Mouse (Mus musculus) ES-CJ7 (cell line): ENCODE measurements at regions not wholly inside any gene's neighbourhood (a gene's known extent, or its start where the extent isn't known, plus 50 kb on each side); places are given as distances from the start of the nearest gene placed in this dataset.
A peak's percentile ranks its signal among the peaks of the same experiment; 100 is the strongest.

Source experiments
- DNase-seq: peaks from one replicate; pipeline ENCODE4 v3.0.0; 2011; ENCODE audit warnings: low read depth, low spot score

DNA sequence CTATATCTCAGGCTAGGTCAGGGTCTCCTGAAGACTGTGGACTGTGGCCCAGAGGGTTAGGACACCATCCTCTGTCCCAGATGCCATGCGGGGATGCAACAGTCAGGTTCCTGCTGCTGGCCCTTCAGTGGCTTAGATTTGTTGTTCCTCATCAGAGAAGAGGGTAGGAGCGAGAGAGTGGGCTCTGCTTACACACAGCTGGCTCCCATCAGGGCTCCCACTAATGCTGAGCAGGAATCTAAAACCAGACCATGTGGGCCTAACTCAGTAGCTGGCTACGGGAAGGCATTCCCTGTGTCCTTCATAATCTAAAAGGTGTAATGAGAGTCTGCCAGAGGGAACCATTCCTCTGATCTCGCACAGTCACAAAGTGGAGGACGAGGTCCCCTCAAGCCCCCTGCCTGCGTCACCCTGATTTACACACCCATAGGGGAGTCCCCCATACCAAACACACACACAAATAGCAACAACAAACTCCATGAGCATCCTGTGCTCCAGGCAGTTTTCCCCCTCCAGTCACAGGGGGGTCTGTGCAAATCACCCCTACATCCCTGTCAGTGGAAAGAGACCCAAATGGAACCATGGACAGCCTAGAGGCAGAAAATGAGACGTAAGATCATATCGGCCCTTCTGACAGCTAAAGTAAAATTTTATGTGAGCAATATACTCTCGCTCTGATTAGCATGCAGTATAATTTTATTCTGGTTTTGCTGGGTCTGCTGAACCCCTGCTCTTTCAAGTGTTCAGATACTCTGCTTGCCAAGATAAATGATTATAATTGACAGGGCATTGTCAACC is 234.8 kb downstream of the 3110018I06Rik start:
- DNase-seq, result no peak

DNA sequence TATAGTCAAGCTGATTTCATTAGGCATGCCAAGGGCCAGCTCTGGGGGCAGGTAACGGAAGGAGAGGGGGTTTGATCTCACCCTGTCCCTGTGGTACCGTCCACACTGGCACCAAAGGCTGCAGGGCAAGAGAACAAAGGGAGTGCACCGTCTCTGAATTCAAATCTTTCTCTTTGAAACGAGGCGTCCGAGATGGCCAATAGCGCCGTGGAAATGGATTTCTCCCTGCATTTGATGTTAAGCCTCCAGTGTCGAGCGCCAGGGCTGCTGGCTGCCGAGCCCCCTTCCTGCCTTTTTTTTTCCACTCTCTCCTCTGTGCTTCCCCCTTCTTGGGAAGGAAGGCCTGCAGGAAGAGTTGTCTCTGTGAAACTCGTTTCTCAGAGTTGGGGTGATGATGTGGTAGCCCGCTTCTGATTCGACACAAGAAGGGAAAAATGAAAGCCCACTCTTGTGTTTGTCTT is 235.5 kb downstream of the 3110018I06Rik start:
- DNase-seq, result no peak

DNA sequence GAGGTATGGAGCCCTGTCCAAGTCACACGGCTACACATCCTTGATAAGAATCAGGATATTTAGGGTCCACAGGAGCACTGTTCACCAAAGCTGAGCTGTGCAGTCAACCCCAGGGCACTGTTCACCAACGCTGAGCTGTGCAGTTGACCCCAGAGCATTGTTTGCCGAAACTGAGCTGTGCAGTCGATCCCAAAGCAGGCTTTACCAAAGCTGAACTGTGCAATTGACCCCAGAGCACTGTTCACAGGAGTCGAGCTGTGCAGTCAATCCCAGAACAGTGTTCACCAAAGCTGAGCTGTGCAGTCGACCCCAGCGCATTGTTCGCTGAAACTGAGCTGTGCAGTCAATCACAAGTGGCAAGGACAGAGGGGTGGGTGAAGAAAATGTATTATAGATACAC is 236.0 kb downstream of the 3110018I06Rik start:
- DNase-seq, result no peak

DNA sequence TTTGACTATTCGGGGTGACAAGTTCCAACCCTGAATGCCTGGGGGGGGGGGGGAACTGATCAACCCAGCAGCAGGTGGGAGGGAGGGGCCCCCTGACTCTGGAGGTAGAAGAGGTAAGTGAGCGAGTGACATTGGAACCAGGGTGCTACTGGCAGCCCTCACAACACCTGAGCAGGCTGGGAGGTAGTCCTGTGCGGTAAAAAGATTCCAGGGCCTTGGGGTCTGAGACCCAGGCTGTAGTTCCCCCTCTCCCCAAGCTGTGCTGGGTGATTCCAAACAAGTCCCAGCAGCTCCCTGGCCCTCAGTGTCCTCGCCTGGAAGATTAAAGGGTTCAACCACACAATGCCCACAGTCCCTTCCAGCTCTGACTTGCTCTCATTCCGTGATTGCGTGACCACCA is 240.4 kb downstream of the 3110018I06Rik start:
- no peak for DNase-seq

DNA sequence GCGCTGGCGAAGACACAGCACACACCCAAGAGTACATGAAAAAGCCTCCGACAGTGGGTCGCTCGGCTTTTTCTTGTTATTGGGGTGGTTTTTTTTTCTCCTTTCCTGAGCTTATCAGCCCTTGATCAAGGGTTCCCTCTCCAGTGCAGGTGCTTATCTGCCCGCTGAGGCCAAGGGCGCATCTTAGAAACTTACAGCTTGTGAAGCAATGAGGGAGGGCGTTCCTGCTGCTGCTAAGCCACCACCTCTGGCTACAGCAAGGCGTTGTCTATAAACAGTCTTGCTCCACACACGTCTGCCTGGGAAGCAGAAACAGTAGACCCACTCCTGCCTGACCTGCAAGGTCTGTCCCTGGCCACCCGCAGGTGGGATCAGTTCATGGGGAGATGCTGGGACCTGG is 240.9 kb downstream of the 3110018I06Rik start:
- DNase-seq, result no peak

DNA sequence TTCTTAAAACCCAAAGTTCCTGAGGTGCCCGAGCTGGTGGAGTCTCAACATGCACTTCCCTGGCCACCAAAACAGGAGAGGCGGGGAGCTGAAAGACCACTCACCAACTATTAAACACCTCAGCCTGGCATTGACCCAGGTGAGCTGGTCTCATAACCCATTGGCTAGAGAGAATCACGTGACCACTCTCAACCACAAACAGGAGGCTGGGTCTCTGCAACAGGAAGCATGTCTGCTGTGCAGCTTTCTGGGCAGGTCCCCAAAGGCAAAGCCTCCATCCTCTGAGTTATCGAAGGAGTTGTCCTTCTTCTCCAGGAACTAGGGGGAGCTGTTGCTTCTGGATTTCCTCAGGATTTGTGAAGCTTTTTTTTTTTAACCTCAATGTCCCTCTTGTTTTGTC is 242.5 kb downstream of the 3110018I06Rik start:
- DNase-seq, result peak; percentile 33

DNA sequence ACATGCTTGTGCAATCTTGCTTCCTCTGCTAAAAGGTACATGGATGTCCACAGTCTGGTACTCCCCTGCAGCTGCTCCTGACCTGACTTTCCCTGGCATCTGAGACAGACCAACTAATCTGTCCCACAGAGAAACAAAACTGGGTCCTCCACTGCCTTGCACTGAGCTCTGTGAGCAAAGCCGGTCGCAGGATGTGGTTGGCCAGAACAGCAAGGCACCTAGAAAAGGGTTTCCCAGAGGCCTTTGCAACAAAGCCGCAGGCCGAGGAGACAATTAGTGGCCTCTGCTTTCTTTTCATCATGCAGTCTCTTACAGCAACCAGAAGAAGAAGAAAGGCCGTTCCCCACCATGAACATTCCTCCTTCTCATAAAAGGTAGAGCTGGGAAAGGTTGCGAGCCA is 246.1 kb downstream of the 3110018I06Rik start:
- no peak for DNase-seq

DNA sequence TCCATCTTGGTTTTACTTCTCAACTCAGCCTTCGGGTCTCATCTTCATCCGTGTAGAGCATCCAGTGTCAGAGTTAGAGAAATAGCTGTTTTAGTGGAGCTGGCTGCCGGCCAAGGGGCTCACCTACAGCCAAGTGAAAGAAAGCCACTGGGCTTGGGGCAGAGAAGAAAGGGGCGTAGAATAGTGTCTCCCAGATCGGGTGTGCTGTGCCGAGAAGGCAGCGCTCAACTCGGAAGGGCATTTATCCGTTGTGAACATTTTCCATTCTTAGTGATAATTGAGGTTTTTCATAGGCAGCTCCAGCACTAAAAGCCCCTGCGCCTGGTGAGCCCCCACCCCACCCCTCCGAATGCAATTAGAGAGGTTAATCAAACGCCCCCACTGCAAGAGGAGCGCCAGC is 254.2 kb downstream of the 3110018I06Rik start:
- DNase-seq, result no peak

DNA sequence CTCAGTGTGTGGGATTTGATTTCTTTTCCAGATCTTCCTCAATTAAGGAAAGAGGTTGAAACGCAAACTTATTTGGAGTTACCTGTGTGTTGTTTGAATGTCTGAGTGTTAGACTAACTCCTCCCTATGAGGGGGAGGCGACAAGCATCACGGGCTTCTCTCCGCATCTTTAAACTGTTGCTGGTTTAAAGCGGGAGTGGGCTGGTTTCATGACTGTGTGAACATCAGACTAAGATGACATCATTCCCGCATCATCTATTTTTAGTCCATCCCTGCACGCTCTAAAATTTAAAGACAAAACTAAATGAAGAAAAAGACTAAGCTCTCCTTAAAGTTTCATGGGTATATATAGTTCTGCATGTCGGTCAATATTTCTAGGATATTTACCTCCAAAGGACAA is 256.4 kb downstream of the 3110018I06Rik start:
- DNase-seq, result no peak

DNA sequence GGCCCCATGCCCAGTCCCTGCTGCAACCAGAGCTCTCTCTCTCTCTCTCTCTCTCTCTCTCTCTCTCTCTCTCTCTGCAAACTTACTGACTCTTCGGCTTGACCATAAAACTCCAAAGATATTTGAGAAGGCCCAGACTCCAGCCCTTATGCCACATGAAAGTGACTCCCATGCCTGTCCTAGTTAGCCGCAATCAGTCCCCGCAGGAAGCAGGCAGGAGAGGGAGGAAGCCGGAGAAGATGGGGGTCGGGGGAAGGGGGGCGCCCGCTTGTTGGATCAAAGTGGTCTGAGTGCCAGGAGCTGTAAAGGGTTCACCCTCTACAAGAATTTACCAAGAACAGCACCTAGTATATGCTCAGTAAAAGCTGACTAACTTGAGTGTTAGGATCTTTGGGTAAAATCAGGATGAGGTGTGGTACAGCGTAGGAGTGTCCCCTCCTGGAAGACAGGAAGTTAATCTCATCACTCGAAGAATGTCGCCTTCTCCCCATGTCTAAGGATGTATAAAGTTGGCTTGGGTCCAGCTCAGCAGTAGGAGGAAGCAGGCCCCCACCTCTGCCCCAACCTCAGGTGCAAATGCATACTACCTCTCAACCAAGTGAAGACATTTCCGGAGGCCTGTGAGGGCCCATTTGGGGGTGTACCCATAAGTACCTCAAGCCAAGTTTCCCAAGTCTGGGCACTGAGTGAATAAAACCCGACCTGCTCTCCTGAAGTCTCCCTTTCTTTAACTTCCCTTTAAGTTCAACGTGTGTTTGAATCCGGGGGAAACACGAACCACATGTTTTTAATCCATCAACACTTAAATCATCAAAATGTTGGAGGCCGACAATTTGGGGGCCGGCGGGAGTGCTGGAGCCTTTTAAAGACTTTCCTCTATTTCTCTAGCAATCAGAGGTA is 254.7 kb downstream of the Bcl11b start:
- no peak for DNase-seq

DNA sequence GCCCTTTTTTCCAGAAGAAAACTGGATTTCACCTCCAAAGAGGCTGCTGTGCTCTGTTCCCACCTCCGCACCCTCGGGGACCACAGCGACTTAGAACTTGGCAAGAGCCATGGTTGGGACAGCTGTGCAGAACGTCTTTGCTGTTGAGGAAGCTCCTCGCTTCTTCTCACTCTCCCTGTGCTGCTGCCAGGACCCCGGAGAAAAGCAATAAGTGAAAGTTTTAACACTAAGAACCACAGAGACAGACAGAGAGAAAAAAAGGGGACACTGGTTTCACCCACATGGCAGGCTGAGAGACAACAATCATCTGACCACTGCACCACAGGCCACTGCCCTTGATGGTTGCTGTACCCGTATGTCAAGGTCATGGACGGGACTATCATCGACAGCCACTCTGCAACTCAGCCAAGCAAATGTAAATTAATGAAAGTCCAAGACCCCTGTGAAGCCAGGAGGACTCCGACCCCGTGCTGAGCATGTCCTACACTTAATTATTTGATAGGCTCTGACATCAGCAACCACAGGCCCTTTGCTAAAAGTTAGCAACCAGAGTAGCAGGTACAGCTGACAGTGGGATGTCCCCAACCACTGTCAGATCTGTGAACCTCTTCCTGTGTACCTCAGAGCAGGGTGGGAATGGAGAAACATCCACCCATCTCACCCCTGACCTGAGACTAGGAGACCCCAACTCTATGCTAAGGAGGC is 253.9 kb downstream of the Bcl11b start:
- DNase-seq, result no peak

DNA sequence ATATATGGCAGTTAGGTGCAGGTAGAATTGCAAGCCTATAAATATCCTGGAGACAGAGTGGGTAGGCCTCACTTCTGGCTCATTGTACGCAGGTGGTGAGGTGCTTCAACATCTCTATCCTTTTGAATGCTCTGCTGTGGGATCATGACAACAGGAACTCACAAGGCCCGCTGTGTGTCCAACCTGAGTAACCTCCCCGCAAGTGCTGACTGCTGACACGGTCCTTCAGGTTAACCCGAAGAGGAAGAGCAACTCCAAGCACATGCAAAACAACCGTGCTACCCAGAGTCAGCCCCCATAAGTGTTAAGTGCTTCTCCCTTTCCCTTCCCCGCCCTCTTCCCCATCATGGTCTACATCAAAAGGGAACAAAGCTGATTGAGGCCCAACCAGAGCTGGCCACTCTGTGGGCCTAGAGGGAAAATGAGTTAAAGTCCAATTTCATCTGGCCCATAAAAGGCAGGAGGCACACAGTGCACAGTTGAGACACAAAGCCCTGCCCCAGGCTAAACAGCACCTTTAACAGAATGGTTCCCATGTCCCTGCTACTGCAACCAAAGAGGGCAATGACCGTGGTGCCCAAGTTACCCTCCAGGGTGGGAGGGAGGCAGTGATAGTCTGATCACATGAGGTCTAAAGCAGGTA is 253.0 kb downstream of the Bcl11b start:
- no peak for DNase-seq

DNA sequence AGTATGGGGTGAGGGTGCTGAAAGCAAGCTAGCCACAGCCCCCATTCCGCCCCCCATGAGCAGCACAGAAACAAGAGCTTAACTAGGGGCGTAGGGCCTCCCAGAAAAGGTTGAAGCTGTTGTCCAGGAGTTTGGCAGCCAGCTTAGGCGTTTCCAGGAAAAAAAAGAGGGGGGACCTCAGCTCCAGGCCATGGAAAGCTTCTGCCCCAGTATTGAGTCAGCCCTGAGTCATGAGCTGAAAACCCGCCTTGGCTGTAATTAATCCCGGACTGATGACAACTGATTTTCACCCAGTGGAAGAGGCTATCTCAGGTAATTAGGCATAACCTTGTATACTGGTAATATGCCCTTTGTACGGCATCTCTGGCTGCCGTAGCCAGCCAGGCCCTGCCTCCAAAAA is 251.3 kb downstream of the Bcl11b start:
- no peak for DNase-seq

DNA sequence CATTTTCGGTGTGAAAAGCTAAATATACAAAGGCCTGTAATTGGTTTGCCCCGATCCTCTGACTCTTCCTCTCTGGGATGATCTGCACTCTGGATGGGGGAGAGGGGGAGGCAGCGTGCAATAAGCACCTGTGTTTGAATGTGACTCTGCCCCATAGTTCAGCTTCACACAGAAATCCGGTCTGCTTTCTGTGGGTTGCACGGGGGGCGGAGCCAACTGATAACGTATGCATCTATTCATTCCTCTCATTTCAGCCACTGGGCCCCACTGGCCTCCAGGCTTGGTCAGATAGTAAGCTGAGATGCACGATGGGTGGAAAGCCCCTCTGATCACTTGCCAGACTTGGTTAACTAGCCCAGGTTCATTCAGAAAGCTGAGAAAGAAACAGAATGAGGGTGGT is 250.8 kb downstream of the Bcl11b start:
- DNase-seq, result no peak

DNA sequence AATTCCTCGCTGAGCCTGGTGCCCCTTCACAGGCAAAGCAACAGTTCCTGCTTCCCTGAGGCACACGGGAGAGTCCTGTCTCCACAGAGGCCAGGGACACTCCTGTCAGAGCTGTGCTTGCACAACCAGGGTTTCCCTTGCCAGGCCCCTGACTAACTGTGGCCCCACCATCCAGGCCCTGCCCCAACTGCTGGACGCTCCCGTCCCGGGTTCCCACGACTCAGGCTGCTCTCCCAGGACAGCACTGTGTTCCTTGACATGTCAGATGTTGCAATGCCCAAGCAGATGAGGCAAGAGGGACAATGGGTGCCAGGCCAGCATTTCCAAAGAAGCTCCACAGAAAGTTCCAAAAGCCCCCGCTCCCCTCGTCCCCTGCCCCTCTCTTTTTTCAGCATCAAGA is 250.4 kb downstream of the Bcl11b start:
- no peak for DNase-seq

DNA sequence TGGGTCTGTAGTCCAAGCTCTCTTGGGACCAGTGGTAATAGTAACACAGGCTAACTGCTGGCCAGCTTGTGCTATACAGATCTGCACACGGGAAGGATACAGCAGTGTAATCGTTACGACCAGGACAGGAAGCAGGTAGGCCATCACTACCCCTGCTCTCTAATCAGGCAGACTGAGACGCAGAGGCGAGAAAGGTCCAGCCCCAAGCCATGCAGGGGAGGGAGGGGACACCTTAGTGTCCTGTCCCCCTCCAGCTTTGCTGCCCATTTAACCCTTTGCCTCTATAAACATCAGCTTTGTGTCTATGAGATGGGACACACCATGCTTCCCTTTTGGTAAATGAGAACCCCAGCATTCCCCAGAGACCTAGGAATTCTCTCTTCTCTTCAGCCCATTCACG is 249.9 kb downstream of the Bcl11b start:
- DNase-seq, result no peak

DNA sequence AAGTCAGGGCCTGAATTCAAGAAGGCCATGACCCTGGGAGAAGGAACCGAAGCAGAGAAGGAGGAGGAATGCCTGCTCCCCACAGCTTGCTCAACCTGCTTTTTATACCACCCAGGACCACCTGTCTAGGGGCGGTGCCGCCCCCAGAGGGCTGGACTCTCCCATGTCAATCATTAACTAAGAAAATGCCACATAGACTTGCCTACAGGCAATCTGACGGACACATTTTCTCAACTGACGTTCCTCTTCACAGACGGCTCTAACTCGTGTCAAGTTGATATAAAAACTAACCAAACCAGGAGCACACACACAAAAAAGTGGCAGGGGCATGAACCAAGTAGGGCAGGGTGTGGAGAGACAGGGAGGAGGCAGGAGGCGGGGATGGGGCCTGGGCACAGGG is 248.5 kb downstream of the Bcl11b start:
- DNase-seq, result no peak

DNA sequence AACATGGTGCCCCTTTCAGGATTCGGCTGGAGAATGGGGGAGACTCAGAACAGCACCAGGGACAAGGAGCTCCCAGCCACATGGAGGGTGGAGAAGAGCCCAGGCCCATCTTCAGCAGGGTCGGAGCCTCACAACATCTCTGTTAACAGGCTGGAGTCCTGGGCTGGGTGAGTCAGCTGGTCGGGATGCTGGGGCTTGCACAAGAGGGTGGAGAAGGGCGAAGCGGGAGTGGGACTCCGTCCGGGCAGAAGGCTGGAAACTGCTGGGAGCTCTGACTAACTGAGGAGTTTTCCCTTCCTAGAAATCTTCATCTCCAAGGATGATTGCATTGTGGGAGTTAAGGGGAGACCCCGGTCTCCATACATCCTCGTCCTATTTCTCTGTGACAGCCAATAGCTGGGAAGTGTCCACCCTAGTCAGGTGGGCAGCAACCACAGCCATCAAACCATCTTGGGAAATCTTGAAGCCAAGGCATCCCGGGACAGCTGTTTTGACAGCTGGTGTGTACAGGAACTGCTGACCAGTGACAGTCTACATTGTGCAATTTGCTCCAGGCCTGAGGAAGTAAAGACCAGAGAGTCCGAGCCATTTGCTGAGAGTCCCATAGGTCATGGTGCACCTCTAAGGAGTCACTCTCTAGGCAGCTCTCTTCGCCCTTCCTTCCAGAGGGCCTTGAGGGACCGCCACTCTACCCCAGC is 247.4 kb downstream of the Bcl11b start:
- no peak for DNase-seq

DNA sequence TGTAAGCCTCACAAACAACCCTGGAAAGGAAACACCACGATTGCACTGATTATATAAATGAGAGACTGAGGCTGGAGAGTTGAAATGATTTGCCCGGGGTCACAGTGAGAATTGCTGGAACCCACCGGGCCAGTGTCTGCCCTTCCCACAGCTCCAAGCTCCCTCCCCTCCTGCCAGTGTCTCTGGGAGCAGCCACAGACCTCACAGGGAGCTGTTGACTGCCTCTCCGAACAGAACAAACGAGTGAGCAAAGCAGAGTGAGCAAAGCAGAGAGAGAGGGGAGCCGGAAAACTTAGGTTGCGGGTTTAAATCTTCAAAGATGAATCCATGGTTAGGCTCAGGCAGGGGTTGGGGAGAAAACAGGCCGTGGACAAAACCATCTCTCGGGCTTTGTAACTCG is 246.2 kb downstream of the Bcl11b start:
- DNase-seq, result no peak

DNA sequence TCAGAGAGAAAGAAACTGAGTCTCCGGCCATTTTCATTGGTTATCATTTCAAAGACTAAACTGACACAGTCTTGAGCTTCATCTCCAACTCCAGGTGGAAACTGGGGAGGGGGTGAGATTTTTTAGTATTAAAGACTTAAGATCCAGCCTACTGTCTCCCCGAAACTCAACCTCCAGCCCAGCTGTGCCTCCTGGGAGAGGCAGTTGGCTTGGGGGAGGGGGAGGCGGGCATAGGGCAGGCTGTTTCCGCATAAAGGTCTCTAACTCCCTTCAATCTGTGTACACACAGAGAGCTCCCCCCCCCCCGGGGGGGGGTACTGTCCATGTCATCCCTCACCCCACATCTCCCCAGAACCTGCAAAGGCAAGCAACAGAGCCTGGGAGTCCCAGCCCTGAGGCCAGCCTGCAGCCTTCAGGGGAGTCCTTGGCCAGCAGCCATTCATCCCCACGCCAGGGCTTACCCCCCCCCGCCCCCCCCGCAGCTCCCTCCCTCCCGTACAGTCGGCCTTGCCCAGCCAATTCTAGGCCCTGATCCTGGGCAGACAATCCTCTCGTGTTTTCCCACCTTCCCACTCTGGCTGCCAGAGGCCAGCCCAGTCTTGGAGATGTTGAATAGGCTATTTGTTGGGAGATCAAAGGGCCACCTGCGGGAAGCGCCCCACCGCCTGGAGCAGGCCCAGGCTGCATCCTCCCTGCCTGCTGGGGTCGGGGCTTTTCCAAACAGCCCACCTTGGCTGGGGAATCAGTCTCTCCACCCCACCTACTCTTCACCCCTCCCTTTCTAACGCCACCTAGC is 245.2 kb downstream of the Bcl11b start:
- DNase-seq, result peak; percentile 44
